Mouse (Mus musculus) midbrain, embryonic 15.5 days (tissue): ENCODE data around the gene Ptpro. TPM values are rescaled to one million over a fixed set of nuclear protein-coding genes. Genes with fewer than 3 reads are reported as not detected.
A peak's percentile ranks its signal among the peaks of the same experiment; 100 is the strongest.
"Not testable (repeated sequence)": the region's sequence is repeated elsewhere in the genome, so short reads cannot be mapped to it uniquely, and the experiment has no call there.

Experiments
- ATAC-seq: fragments of 200-750 bp; cut with Nextera tagmentation; replicated peaks from 2 replicates; pipeline ENCODE4 v1.8.0; 2017; ENCODE audit warnings: moderate TSS enrichment
- H3K27ac ChIP-seq: fragments of 300-500 bp; sonication (generic); 2 replicates; pipeline ENCODE4 v1.5.1; 2015; ENCODE audit warnings: mild to moderate bottlenecking, inconsistent platforms
- H3K27me3 ChIP-seq: fragments of 300-500 bp; sonication (generic); replicated peaks from 2 replicates; pipeline ENCODE4 v1.6.1; 2015; ENCODE audit warnings: inconsistent platforms
- H3K36me3 ChIP-seq: fragments of 300-500 bp; sonication (generic); replicated peaks from 2 replicates; pipeline ENCODE4 v1.6.1; 2015; ENCODE audit warnings: inconsistent platforms
- H3K4me1 ChIP-seq: fragments of 300-500 bp; sonication (generic); 2 replicates; pipeline ENCODE4 v1.6.1; 2015; ENCODE audit warnings: inconsistent platforms
- H3K4me2 ChIP-seq: fragments of 300-500 bp; sonication (generic); 2 replicates; pipeline ENCODE4 v1.6.1; 2015; ENCODE audit warnings: inconsistent platforms, mild to moderate bottlenecking, moderate library complexity
- H3K4me3 ChIP-seq: fragments of 300-500 bp; sonication (generic); 2 replicates; pipeline ENCODE4 v1.5.1; 2015; ENCODE audit warnings: mild to moderate bottlenecking, inconsistent platforms
- H3K9ac ChIP-seq: fragments of 300-500 bp; sonication (generic); 2 replicates; pipeline ENCODE4 v1.6.1; 2015; ENCODE audit warnings: mild to moderate bottlenecking, inconsistent platforms
- H3K9me3 ChIP-seq: fragments of 300-500 bp; sonication (generic); 2 replicates; pipeline ENCODE4 v1.6.1; 2016; ENCODE audit warnings: inconsistent platforms
- WGBS: fragments of 180-500 bp; shearing (Covaris S2); methylation state at CpG from one replicate; pipeline ENCODE4 v1.1.7; 2015; ENCODE audit warnings: mixed read lengths; 5-methylcytosine and 5-hydroxymethylcytosine counted together
- polyA plus RNA-seq: library from polyadenylated mRNA; unstranded; fragments of >200 nt; fragmentation: Nextera tagmentation; extraction: Ambion mirVana; gene quantifications from 2 replicates; pipeline ENCODE4 v1.2.1, GENCODE M21; 2015

Ptpro gene
- polyA plus RNA-seq, 1 experiment from 2014 or later = 77.0 TPM

GRCm38 (mm10) chr6:137440559-137441486 is 188.7 kb downstream of the Ptpro start:
- H3K36me3 ChIP-seq = peaks cover 23% of the 10 kb centered on the region
- no peaks in the 10 kb centered on the region for H3K9me3 ChIP-seq
- H3K4me3 ChIP-seq = no peak overlapping the region
- H3K4me1 ChIP-seq = peaks cover 6% of the 10 kb centered on the region; the same call in 1 of the 2 replicates
- H3K27ac ChIP-seq = no peak overlapping the region
- 82% methylated on average over 19 of the region's 19 CpGs for WGBS
- no peak overlapping the region for H3K4me2 ChIP-seq
- no peaks in the 10 kb centered on the region for H3K27me3 ChIP-seq
- no peak overlapping the region for H3K9ac ChIP-seq
- no peak for ATAC-seq

- no peaks in the 10 kb centered on the region for H3K4me1 ChIP-seq
- no peak overlapping the region for H3K9ac ChIP-seq
- no peak overlapping the region for H3K4me3 ChIP-seq
- no peaks in the 10 kb centered on the region for H3K27me3 ChIP-seq
- peaks cover 23% of the 10 kb centered on the region for H3K36me3 ChIP-seq
- 95% methylated on average over 12 of the region's 12 CpGs for WGBS
- H3K9me3 ChIP-seq = no peaks in the 10 kb centered on the region
- H3K4me2 ChIP-seq = no peak overlapping the region
- no peak for ATAC-seq
- no peak overlapping the region for H3K27ac ChIP-seq
Observed at GRCm38 (mm10) chr6:137443089-137443488, 191.0 kb downstream of the Ptpro start.

- WGBS = 75% methylated on average over 7 of the region's 7 CpGs
- not testable (repeated sequence) for H3K4me1 ChIP-seq, H3K27me3 ChIP-seq, H3K4me3 ChIP-seq, H3K9me3 ChIP-seq, H3K4me2 ChIP-seq, H3K9ac ChIP-seq, ATAC-seq, H3K27ac ChIP-seq
- peaks cover 23% of the 10 kb centered on the region for H3K36me3 ChIP-seq
Observed at GRCm38 (mm10) chr6:137446116-137446515, 194.0 kb downstream of the Ptpro start.

- no peak overlapping the region for H3K27ac ChIP-seq
- whole genome bisulfite sequencing = 9% methylated on average over 10 of the region's 10 CpGs
- ATAC-seq = peak; percentile 80
Observed at GRCm38 (mm10) chr6:137455537-137456041, 203.5 kb downstream of the Ptpro start.

GRCm38 (mm10) chr6:137456064-137456463 is 203.9 kb downstream of the Ptpro start:
- 76% methylated on average over 7 of the region's 7 CpGs for whole genome bisulfite sequencing
- 0 out of 2 replicates have a peak, but pooled peaks cover 3% of the 10 kb centered on the region for H3K27me3 ChIP-seq
- H3K4me1 ChIP-seq = 0 out of 2 replicates have a peak, but pooled peaks cover 3% of the 10 kb centered on the region
- no peak overlapping the region for H3K27ac ChIP-seq
- H3K4me2 ChIP-seq = no peak overlapping the region
- no peak overlapping the region for H3K4me3 ChIP-seq
- H3K36me3 ChIP-seq = no peaks in the 10 kb centered on the region
- peak; percentile 38 for ATAC-seq
- H3K9ac ChIP-seq = no peak overlapping the region
- no peaks in the 10 kb centered on the region for H3K9me3 ChIP-seq

More at GRCm38 (mm10) chr6:137455537-137456041, 203.5 kb downstream of the Ptpro start:
- H3K27me3 ChIP-seq = 0 out of 2 replicates have a peak, but pooled peaks cover 3% of the 10 kb centered on the region
- no peak overlapping the region for H3K4me3 ChIP-seq
- H3K36me3 ChIP-seq = no peaks in the 10 kb centered on the region
- no peak overlapping the region for H3K9ac ChIP-seq
- H3K4me1 ChIP-seq = 0 out of 2 replicates have a peak, but pooled peaks cover 3% of the 10 kb centered on the region
- no peak overlapping the region for H3K4me2 ChIP-seq
- H3K9me3 ChIP-seq = no peaks in the 10 kb centered on the region

GRCm38 (mm10) chr6:137457210-137457609 is 205.1 kb downstream of the Ptpro start:
- Histone ChIP-seq H3K9me3 (no peaks in the 10 kb centered on the region), H3K27ac (no peak overlapping the region), H3K27me3 (0 out of 2 replicates have a peak, but pooled peaks cover 3% of the 10 kb centered on the region), H3K36me3 (no peaks in the 10 kb centered on the region; the same call in 1 of the 2 replicates), H3K4me3 (no peak overlapping the region), H3K9ac (no peak overlapping the region), H3K4me1 (0 out of 2 replicates have a peak, but pooled peaks cover 3% of the 10 kb centered on the region), H3K4me2 (no peak overlapping the region)
- ATAC-seq = no peak
- 56% methylated on average over 7 of the region's 7 CpGs for WGBS

GRCm38 (mm10) chr6:137458136-137458535 is 206.0 kb downstream of the Ptpro start:
- no peak overlapping the region for H3K27ac ChIP-seq
- 86% methylated on average over 7 of the region's 7 CpGs for WGBS
- 0 out of 2 replicates have a peak, but pooled peaks cover 3% of the 10 kb centered on the region for H3K4me1 ChIP-seq
- H3K9me3 ChIP-seq = no peaks in the 10 kb centered on the region
- H3K4me3 ChIP-seq = no peak overlapping the region
- H3K9ac ChIP-seq = no peak overlapping the region
- no peaks in the 10 kb centered on the region; the same call in 1 of the 2 replicates for H3K36me3 ChIP-seq
- ATAC-seq = no peak
- H3K4me2 ChIP-seq = no peak overlapping the region
- H3K27me3 ChIP-seq = 0 out of 2 replicates have a peak, but pooled peaks cover 3% of the 10 kb centered on the region

GRCm38 (mm10) chr6:137463771-137464170 is 211.7 kb downstream of the Ptpro start:
- Histone ChIP-seq H3K4me2 (no peak overlapping the region), H3K36me3 (no peaks in the 10 kb centered on the region; the same call in 1 of the 2 replicates), H3K27ac (no peak overlapping the region), H3K4me1 (no peaks in the 10 kb centered on the region), H3K27me3 (0 out of 2 replicates have a peak, but pooled peaks cover under 1% of the 10 kb centered on the region), H3K9me3 (no peaks in the 10 kb centered on the region), H3K4me3 (no peak overlapping the region), H3K9ac (no peak overlapping the region)
- ATAC-seq = no peak
- 86% methylated on average over 5 of the region's 5 CpGs for WGBS

- WGBS = 29% methylated on average over 2 of the region's 2 CpGs
- Histone ChIP-seq H3K27me3 (no peaks in the 10 kb centered on the region), H3K4me3 (no peak overlapping the region), H3K9me3 (no peaks in the 10 kb centered on the region), H3K36me3 (no peaks in the 10 kb centered on the region; the same call in 1 of the 2 replicates), H3K9ac (no peak overlapping the region), H3K4me2 (no peak overlapping the region), H3K4me1 (peaks cover 4% of the 10 kb centered on the region; the same call in 1 of the 2 replicates), H3K27ac (no peak overlapping the region)
- peak; percentile 46; the same call in 1 of the 2 replicates for ATAC-seq
Observed at GRCm38 (mm10) chr6:137465253-137465652, 213.1 kb downstream of the Ptpro start.

- H3K4me1 ChIP-seq = peaks cover 13% of the 10 kb centered on the region
- no peak overlapping the region for H3K27ac ChIP-seq
- H3K36me3 ChIP-seq = no peaks in the 10 kb centered on the region; the same call in 1 of the 2 replicates
- no peaks in the 10 kb centered on the region for H3K27me3 ChIP-seq
- no peak overlapping the region for H3K4me2 ChIP-seq
- 83% methylated on average over 2 of the region's 2 CpGs for WGBS
- no peak overlapping the region for H3K4me3 ChIP-seq
- no peaks in the 10 kb centered on the region for H3K9me3 ChIP-seq
- no peak overlapping the region for H3K9ac ChIP-seq
- ATAC-seq = no peak
Observed at GRCm38 (mm10) chr6:137466256-137466655, 214.1 kb downstream of the Ptpro start.

- H3K4me3 ChIP-seq = no peak overlapping the region
- no peak overlapping the region for H3K9ac ChIP-seq
- H3K27ac ChIP-seq = no peak overlapping the region
- H3K27me3 ChIP-seq = no peaks in the 10 kb centered on the region
- no peaks in the 10 kb centered on the region for H3K9me3 ChIP-seq
- no peak for ATAC-seq
- no peaks in the 10 kb centered on the region for H3K36me3 ChIP-seq
- WGBS = 81% methylated on average over 3 of the region's 3 CpGs
- H3K4me1 ChIP-seq = peaks cover 23% of the 10 kb centered on the region
- no peak overlapping the region for H3K4me2 ChIP-seq
Observed at GRCm38 (mm10) chr6:137467696-137468095, 215.6 kb downstream of the Ptpro start.

- Histone ChIP-seq H3K4me3 (no peak overlapping the region), H3K9me3 (no peaks in the 10 kb centered on the region), H3K9ac (no peak overlapping the region), H3K4me1 (peaks cover 25% of the 10 kb centered on the region), H3K4me2 (no peak overlapping the region), H3K36me3 (no peaks in the 10 kb centered on the region), H3K27me3 (peaks cover 4% of the 10 kb centered on the region; the same call in 1 of the 2 replicates), H3K27ac (no peak overlapping the region)
- ATAC-seq = no peak
- 96% methylated on average over 4 of the region's 4 CpGs for WGBS
Observed at GRCm38 (mm10) chr6:137469541-137469940, 217.4 kb downstream of the Ptpro start.
